Mouse (Mus musculus) common myeloid progenitor, adult 5-6 weeks (primary cell): ENCODE measurements at regions not wholly inside any gene's neighbourhood (a gene's known extent, or its start where the extent isn't known, plus 50 kb on each side); places are given as distances from the start of the nearest gene placed in this dataset.

Source experiments
- ATAC-seq: replicated peaks from 2 replicates; pipeline ENCODE4 v1.8.0; 2016; ENCODE audit warnings: low read depth, mild to moderate bottlenecking, moderate TSS enrichment, inconsistent platforms; ENCODE audit not compliant: poor library complexity, severe bottlenecking

GRCm38 (mm10) chr12:110021690-110022089, 257.2 kb upstream of the Dio3 start:
- no peak for ATAC-seq

GRCm38 (mm10) chr12:110022631-110023030, 256.2 kb upstream of the Dio3 start:
- ATAC-seq, result no peak

GRCm38 (mm10) chr12:110023192-110024101, 255.4 kb upstream of the Dio3 start:
- ATAC-seq, result no peak

- ATAC-seq, result no peak
Observed at GRCm38 (mm10) chr12:110024295-110024694, 254.6 kb upstream of the Dio3 start.

GRCm38 (mm10) chr12:110025171-110025570, 253.7 kb upstream of the Dio3 start:
- ATAC-seq, result no peak

- no peak for ATAC-seq
Observed at GRCm38 (mm10) chr12:110026033-110026750, 252.7 kb upstream of the Dio3 start.

- no peak for ATAC-seq
Observed at GRCm38 (mm10) chr12:110027345-110027744, 251.5 kb upstream of the Dio3 start.

GRCm38 (mm10) chr12:110027976-110028375, 250.9 kb upstream of the Dio3 start:
- ATAC-seq, result no peak

- ATAC-seq, result no peak
Observed at GRCm38 (mm10) chr12:110028646-110029045, 250.2 kb upstream of the Dio3 start.

- ATAC-seq, result no peak
Observed at GRCm38 (mm10) chr12:110031326-110031725, 247.5 kb upstream of the Dio3 start.

GRCm38 (mm10) chr12:110035171-110035570, 243.7 kb upstream of the Dio3 start:
- ATAC-seq, result no peak

GRCm38 (mm10) chr12:110040682-110041081, 238.2 kb upstream of the Dio3 start:
- no peak for ATAC-seq

GRCm38 (mm10) chr12:110041782-110042181, 237.1 kb upstream of the Dio3 start:
- no peak for ATAC-seq

- ATAC-seq, result no peak
Observed at GRCm38 (mm10) chr12:110044266-110044665, 234.6 kb upstream of the Dio3 start.

- no peak for ATAC-seq
Observed at GRCm38 (mm10) chr12:110044721-110045120, 234.1 kb upstream of the Dio3 start.

GRCm38 (mm10) chr12:110045770-110046330, 233.0 kb upstream of the Dio3 start:
- ATAC-seq, result no peak

- no peak for ATAC-seq
Observed at GRCm38 (mm10) chr12:110046613-110047012, 232.3 kb upstream of the Dio3 start.

- no peak for ATAC-seq
Observed at GRCm38 (mm10) chr12:110047466-110048250, 231.2 kb upstream of the Dio3 start.

GRCm38 (mm10) chr12:110049154-110049736, 229.6 kb upstream of the Dio3 start:
- no peak for ATAC-seq

GRCm38 (mm10) chr12:110059321-110059720, 219.5 kb upstream of the Dio3 start:
- ATAC-seq, result no peak
